Mouse (Mus musculus) left cerebral cortex, postnatal 25 days (tissue): ENCODE data around the gene Cep85l. TPM values are rescaled to one million over a fixed set of nuclear protein-coding genes. Genes with fewer than 3 reads are reported as not detected.

Experiments
- DNase-seq, 2 experiments: peaks; one replicate each; pipeline ENCODE4 v3.0.0; 2022; ENCODE audit warnings: low spot score in 2 of 2, mixed read lengths in 1 of 2
- intact Hi-C: fragments of 180-260 bp; cut with DNase I; formaldehyde crosslinking; loops from one replicate; pipeline ENCODE4 v1.15.1; 2025
- total RNA-seq, 2 experiments: library from RNA; stranded (reverse); gene quantifications; 2 replicates each; pipeline ENCODE4 v1.2.3; 2021

The Cep85l gene
- total RNA-seq, 2 experiments from 2014 or later = 18.7 to 19.9 TPM

DNA sequence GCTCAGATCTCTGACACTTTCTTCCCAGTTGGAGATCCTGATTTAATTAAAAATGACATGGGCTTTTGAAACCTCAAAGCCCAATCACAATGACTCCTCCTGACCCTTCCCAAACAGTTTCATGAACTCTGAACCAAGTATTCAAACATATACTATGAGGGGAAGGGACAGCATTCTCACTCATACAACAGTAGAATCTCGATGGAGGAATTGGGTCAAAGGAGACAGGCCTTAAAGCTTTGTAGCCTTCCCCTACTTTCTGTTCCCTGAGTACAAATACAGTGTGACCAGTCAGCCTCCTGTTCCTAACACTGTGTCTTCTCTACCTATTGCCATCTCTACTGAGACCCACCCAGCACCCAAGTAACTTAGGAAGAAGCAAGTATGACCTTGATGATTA is 117.7 kb downstream of the Cep85l start:
- no peak for DNase-seq
- intact Hi-C loops = no loop called here

DNA sequence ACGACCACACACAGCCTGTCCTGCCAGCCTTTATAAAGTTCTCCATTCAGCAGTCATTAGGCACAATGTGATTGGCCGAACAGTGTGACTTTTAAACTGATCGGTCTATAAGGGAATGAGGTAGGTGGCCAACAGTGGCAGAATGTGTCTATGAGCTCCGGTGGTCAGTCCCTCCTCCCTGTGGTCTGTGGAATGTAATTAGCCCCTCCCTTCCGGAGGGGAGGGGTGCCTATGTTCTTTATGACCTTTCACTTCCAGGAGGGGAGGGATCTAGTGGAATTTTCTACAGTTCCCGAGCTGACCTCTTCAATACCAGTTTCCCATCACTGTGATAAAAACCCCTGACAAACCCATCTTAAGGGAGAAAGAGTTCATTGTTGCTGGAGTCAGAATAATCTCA is 144.4 kb downstream of the Cep85l start:
- intact Hi-C loops = no loop called here
- DNase-seq = no peak

DNA sequence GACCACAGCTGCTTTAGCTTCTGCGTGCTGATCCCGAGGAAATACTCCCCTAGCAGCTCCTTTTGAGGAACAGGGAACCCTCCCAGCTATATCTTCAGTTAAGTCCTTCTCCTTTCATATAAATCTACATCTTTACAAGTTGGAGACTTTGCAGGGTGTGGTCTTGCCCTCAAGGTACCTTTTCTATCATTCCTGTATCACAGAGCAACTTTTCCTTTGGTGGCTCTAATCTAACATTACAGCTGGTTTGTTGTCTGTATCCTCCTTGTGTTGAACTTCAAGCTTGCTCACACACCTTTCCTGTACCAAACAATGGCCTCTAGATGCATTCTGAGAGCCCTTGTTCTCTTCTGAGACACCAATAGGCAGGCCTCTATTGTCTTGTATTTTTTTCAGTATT is 145.1 kb downstream of the Cep85l start:
- intact Hi-C loops = no loop called here
- no peak for DNase-seq

DNA sequence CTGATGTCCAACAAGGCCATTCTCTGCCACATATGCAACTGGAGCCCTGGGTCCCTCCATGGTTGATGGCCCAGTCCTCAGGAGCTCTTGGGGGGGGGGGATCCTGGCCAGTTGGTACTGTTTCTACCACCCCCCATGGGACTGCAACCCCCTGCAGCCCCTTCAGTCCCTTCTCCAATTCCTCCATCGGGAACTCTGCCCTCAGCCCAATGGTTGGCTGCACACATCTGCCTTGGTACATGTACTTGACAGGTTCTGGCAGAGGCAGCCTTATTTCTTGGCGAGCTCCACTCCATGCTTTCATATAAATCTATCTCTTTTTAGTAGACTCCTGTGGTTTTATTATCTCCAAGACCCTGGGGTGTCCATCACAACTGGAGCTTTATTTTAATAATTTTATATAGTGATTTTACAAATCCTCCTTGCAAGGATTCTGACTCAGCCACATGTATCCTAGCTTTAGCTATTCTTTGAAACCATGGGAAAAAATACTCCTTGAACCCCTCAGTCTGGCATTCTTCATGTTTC is 145.6 kb downstream of the Cep85l start:
- DNase-seq = no peak
- intact Hi-C loops = no loop called here

DNA sequence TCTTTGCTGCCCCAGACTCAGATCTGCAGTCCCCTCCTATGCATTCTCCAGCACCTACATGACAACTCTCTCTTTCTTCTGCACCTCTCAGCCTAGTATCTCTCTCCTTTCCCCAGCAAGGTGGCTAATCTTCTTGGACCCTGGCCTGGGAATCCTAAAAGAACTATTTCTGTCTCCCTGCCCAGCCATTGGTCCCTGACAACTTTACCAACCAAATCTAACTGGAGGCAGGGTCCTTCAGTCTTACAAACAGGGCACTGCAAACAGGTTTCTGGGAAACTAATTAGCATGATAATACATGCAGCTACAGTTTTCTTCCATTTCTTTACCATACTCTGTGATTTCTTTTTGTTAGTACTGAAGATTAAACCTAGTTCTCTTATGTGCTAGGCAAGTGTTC is 148.9 kb downstream of the Cep85l start:
- intact Hi-C loops = no loop called here
- no peak for DNase-seq

DNA sequence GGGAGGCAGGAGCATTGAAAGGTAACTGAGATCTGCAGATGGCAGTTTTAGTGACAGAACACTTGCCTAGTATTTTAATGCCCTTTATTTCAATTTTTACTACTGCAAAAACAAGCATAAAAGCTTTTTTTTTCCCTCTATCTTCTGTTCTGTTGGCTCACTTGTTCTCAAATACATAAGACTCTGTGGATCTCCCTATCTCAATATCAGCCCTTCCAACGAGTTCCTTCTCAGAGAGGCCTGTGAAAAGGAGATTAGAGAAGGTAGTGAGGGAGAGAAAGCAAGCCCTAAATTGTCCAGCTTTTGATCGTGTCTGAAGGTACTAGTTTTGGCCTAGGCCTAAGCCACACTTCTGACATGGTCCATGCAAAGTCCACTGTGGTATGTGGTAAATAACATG is 150.6 kb downstream of the Cep85l start:
- intact Hi-C loops = no loop called here
- DNase-seq = no peak

Other genes with a start within 250 kb of the Cep85l start
- gene Pln, start 42.3 kb downstream of the Cep85l start, total RNA-seq = 1 to 10 TPM; 2.3 to 3.2 TPM
- gene Asf1a, start 216.8 kb upstream of the Cep85l start, total RNA-seq = 10 to 100 TPM; 22.1 to 25.1 TPM